Mouse (Mus musculus) CH12.LX (cell line): ENCODE data around the gene 1600002K03Rik. TPM values are rescaled to one million over a fixed set of nuclear protein-coding genes. Genes with fewer than 3 reads are reported as not detected.

Source experiments
- DNase-seq: peaks from one replicate; pipeline ENCODE4 v3.0.0-alpha.2; 2013; ENCODE audit errors: extremely low read depth
- H3K27ac ChIP-seq: 2 replicates; pipeline ENCODE4 v1.5.1; 2012; ENCODE audit warnings: low read depth, mild to moderate bottlenecking, control low read depth, moderate library complexity; ENCODE audit not compliant: insufficient read depth
- H3K27me3 ChIP-seq: replicated peaks from 2 replicates; pipeline ENCODE3; 2012; ENCODE audit warnings: inconsistent platforms
- H3K36me3 ChIP-seq, 2 experiments: replicated peaks in 1 of 2; 2 replicates each; pipeline versions ENCODE3 to v1.6.1; 2012; ENCODE audit warnings: inconsistent platforms in 1 of 2, low read length in 1 of 2, mild to moderate bottlenecking in 1 of 2, mixed read lengths in 1 of 2, moderate library complexity in 1 of 2; ENCODE audit not compliant: control insufficient read depth in 1 of 2, insufficient read depth in 1 of 2
- H3K4me1 ChIP-seq, 2 experiments: 2 replicates each; pipeline ENCODE4 v1.6.1; 2012; ENCODE audit warnings: inconsistent platforms in 1 of 2, moderate library complexity in 1 of 2; ENCODE audit not compliant: insufficient read depth in 2 of 2, control insufficient read depth in 1 of 2
- H3K4me2 ChIP-seq: 2 replicates; pipeline ENCODE4 v1.6.1; 2012; ENCODE audit warnings: low read depth, mild to moderate bottlenecking, control low read depth; ENCODE audit not compliant: poor library complexity, insufficient read depth, severe bottlenecking
- H3K4me3 ChIP-seq, 3 experiments: fragments of 150-350 bp in 1 of 3; sonication (generic) in 1 of 3; replicated peaks in 1 of 3; 2 replicates each; pipeline versions ENCODE3 to v1.5.1; 2011 to 2012; ENCODE audit warnings: low read depth in 2 of 3, low read length in 2 of 3, mild to moderate bottlenecking in 2 of 3, moderate library complexity in 2 of 3, control low read depth in 1 of 3, improper control_type of control experiment in 1 of 3, inconsistent platforms in 1 of 3, mixed read lengths in 1 of 3; ENCODE audit not compliant: poor library complexity in 1 of 3
- H3K79me2 ChIP-seq: replicated peaks from 2 replicates; pipeline ENCODE4 v1.6.1; 2012; ENCODE audit warnings: mild to moderate bottlenecking, moderate library complexity; ENCODE audit not compliant: control insufficient read depth, poor library complexity, insufficient read depth, severe bottlenecking; ENCODE audit errors: extremely low read depth
- H3K9ac ChIP-seq: 2 replicates; pipeline ENCODE4 v1.6.1; 2012; ENCODE audit warnings: low read depth, mild to moderate bottlenecking, control low read depth, moderate library complexity; ENCODE audit not compliant: insufficient read depth
- H3K9me3 ChIP-seq: replicated peaks from 2 replicates; pipeline ENCODE3; 2012; ENCODE audit warnings: low read length, inconsistent platforms, mixed read lengths
- CHD2 ChIP-seq: IDR thresholded peaks from 2 replicates; pipeline ENCODE4 v1.6.1; 2011; ENCODE audit warnings: low read length, improper control_type of control experiment
- CTCF ChIP-seq, 2 experiments: IDR thresholded peaks in 1 of 2; conservative IDR thresholded peaks in 1 of 2; 2 replicates each; pipeline ENCODE4 v1.5.1; 2011 to 2012; ENCODE audit warnings: low read depth in 2 of 2, low read length in 2 of 2, improper control_type of control experiment in 1 of 2, inconsistent platforms in 1 of 2, mild to moderate bottlenecking in 1 of 2, moderate library complexity in 1 of 2
- EP300 ChIP-seq: IDR thresholded peaks from 2 replicates; pipeline ENCODE4 v1.6.1; 2011; ENCODE audit warnings: low read length, improper control_type of control experiment
- ETS1 ChIP-seq: conservative IDR thresholded peaks from 2 replicates; pipeline ENCODE4 v1.6.1; 2012; ENCODE audit warnings: low read depth, mild to moderate bottlenecking, inconsistent platforms, low read length, improper control_type of control experiment, moderate library complexity
- GABPA ChIP-seq: IDR thresholded peaks from 2 replicates; pipeline ENCODE4 v1.6.1; 2012; ENCODE audit warnings: low read depth, low read length, improper control_type of control experiment, inconsistent platforms; ENCODE audit not compliant: insufficient replicate concordance
- JUND ChIP-seq: conservative IDR thresholded peaks from 2 replicates; pipeline ENCODE4 v1.6.1; 2011; ENCODE audit warnings: low read depth, low read length, improper control_type of control experiment
- MAFK ChIP-seq: IDR thresholded peaks from 2 replicates; pipeline ENCODE4 v1.6.1; 2011; ENCODE audit warnings: low read length, improper control_type of control experiment; ENCODE audit not compliant: insufficient replicate concordance
- MAZ ChIP-seq: IDR thresholded peaks from 2 replicates; pipeline ENCODE4 v1.6.1; 2012; ENCODE audit warnings: low read depth, mild to moderate bottlenecking, inconsistent platforms, low read length, improper control_type of control experiment, moderate library complexity
- MEF2A ChIP-seq: IDR thresholded peaks from 2 replicates; pipeline ENCODE4 v1.6.1; 2014; ENCODE audit warnings: low read depth, mild to moderate bottlenecking, inconsistent platforms, low read length, improper control_type of control experiment, borderline replicate concordance
- MYC ChIP-seq: IDR thresholded peaks from 2 replicates; pipeline ENCODE4 v1.6.1; 2011; ENCODE audit warnings: low read depth, mild to moderate bottlenecking, improper control_type of control experiment, low read length
- POLR2AphosphoS2 ChIP-seq: IDR thresholded peaks from 2 replicates; pipeline ENCODE4 v1.6.1; 2011; ENCODE audit warnings: low read depth, low read length, improper control_type of control experiment
- RAD21 ChIP-seq: IDR thresholded peaks from 2 replicates; pipeline ENCODE4 v1.6.1; 2011; ENCODE audit warnings: low read depth, mild to moderate bottlenecking, low read length, improper control_type of control experiment, moderate library complexity
- SMC3 ChIP-seq: IDR thresholded peaks from 2 replicates; pipeline ENCODE4 v1.6.1; 2011; ENCODE audit warnings: low read depth, low read length, improper control_type of control experiment
- TBP ChIP-seq: conservative IDR thresholded peaks from 2 replicates; pipeline ENCODE4 v1.6.1; 2011; ENCODE audit warnings: low read depth, low read length, improper control_type of control experiment
- UBTF ChIP-seq: IDR thresholded peaks from 2 replicates; pipeline ENCODE4 v1.6.1; 2012; ENCODE audit warnings: low read depth, mild to moderate bottlenecking, inconsistent platforms, low read length, improper control_type of control experiment, moderate library complexity
- ZNF384 ChIP-seq: IDR thresholded peaks from 2 replicates; pipeline ENCODE4 v1.6.1; 2012; ENCODE audit warnings: low read depth, low read length, improper control_type of control experiment, inconsistent platforms
- dilution Hi-C: fragments of 300-500 bp; cut with MboI; formaldehyde crosslinking; loops from 2 replicates; pipeline ENCODE4 v1.14.3; 2020; ENCODE audit warnings: low sequenced_read_pairs; ENCODE audit not compliant: extremely low pct_unique_long_range_greater_than_20kb, extremely low pct_ligation_motif_present
- in situ Hi-C: fragments of 300-500 bp; cut with MboI; formaldehyde crosslinking; loops from 3 replicates; pipeline ENCODE4 v1.14.3; 2019; ENCODE audit warnings: low sequenced_read_pairs, low pct_ligation_motif_present, low pct_unique_long_range_greater_than_20kb, mixed read lengths
- polyA plus RNA-seq: library from polyadenylated mRNA; unstranded; fragments of >175 nt; gene quantifications from 2 replicates; pipeline ENCODE4 v1.2.1, GENCODE M21; 2012; ENCODE audit warnings: low read depth; ENCODE audit not compliant: insufficient read length
- total RNA-seq, 2 experiments: library from RNA; depleted of rRNA; stranded (reverse); fragments of 300-350 nt in 1 of 2; fragments of >200 nt in 1 of 2; gene quantifications; 2 replicates each; pipeline ENCODE4 v1.2.3; 2012 to 2014

The 1600002K03Rik gene
- total and polyA plus RNA-seq, 3 experiments: 19.3 to 40.2 (median 30.5) TPM

DNA sequence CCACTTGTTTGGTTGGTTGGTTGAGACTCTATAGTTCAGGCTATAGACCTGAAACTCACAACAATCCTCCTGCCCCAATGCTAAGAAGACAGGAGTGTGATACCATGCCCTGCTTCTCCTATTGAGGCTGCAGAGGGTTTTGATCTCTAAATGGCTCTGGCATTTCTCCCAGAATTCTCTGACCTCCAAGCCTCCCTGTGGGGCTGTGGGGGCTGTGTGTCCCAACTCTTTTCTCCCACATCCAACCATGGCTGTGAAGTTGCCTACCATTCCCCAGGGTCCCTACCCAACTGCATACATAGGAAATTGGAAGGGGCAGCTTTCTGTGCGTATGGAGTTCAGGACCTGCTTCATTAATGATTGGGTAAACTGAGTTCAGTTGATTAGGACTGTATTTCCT is 23.4 kb downstream of the 1600002K03Rik start:
- Histone ChIP-seq H3K79me2 (no peaks in the 10 kb centered on the region), H3K27me3 (peaks cover 69% of the 10 kb centered on the region), H3K36me3 (no peaks in the 10 kb centered on the region), H3K9me3 (no peaks in the 10 kb centered on the region), H3K4me2 (no peak overlapping the region), H3K4me3 (no peak overlapping the region), H3K27ac (no peak overlapping the region), H3K4me1 (peaks cover 2 to 4% of the 10 kb centered on the region in 2 experiments; a peak in 2 of 4 replicates), H3K9ac (no peak overlapping the region)
- in situ Hi-C loops (no loop called here), dilution Hi-C loops (no loop called here)
- no peak for DNase-seq
- TF ChIP-seq CTCF (conservative IDR thresholded peaks at IDR 0.05 in 1 of 2, IDR thresholded peaks at IDR 0.05 in 1 of 2; ENCODE audit: low read depth in 2 of 2, low read length in 2 of 2) (no peak), EP300 (no peak), MAFK (no peak), POLR2AphosphoS2 (no peak)

DNA sequence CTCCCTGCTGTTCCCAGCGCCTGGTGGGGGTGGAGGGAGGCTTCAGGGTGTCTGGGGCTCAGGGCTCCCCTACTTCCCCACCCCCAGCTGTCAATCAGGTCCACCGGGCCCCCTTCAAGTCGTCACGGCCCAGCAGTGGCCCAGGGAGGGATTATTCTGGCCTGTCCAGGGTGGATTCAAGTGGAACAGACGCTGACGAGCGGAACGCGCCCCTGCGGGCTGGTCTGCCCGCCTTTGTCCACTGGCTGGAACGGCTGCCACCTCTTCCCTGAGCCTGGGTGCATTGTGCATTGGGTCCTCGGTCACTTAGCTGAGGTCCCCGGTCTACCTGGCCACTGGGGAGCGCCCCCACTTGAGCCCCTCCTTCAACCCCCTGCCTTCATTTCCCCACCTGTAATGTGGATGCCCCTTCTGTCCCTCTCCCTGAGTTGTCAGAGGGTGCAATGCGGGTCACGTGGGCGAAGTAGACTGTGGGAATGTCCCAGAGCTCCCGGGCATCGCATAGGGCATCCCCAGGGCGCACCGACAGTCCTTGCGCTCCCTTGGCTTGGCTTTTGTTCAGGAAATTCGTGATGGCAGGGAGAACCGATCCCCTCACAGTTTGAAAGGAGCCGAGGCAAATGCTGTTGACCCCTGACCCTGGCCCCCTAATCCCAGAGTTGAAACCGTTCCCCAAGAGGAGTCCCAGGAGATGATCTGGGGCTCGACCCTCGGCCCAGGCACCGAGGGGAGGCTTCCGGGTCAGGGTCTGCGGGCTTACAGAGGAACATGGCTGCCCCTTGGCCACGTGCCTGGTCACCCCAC is 24.2 kb downstream of the 1600002K03Rik start:
- Histone ChIP-seq H3K4me3 (no peak overlapping the region), H3K36me3 (no peaks in the 10 kb centered on the region), H3K79me2 (no peaks in the 10 kb centered on the region), H3K4me1 (peaks cover 2 to 4% of the 10 kb centered on the region in 2 experiments; a peak in 2 of 4 replicates), H3K9me3 (no peaks in the 10 kb centered on the region), H3K4me2 (no peak overlapping the region), H3K9ac (no peak overlapping the region), H3K27me3 (peaks cover 63% of the 10 kb centered on the region), H3K27ac (no peak overlapping the region)
- DNase-seq: no peak
- in situ Hi-C loops: no loop called here
- TF ChIP-seq GABPA: no peak
- TF ChIP-seq RAD21: no peak
- TF ChIP-seq JUND: no peak
- no peak for TF ChIP-seq EP300
- TF ChIP-seq ZNF384: no peak
- TF ChIP-seq CHD2: no peak
- TF ChIP-seq MEF2A: no peak
- TF ChIP-seq MAZ: no peak
- TF ChIP-seq MYC: no peak
- no peak for TF ChIP-seq TBP
- no peak for TF ChIP-seq ETS1
- TF ChIP-seq SMC3: no peak
- no peak for TF ChIP-seq UBTF
- dilution Hi-C loops: no loop called here
